Mouse (Mus musculus) WW6 (cell line): Measurements from ENCODE around the gene Ufm1.

Source experiments
- DNase-seq: peaks from one replicate; pipeline ENCODE4 v3.0.0-alpha.2; 2013; ENCODE audit warnings: low read depth, low spot score

The Ufm1 gene

GRCm38 (mm10) chr3:53863383-53864220 lies at the start of gene Ufm1:
Gene Ufm1, minus strand, starts transcription at chr3:53863830.
- DNase-seq, result peak; percentile 80

- no peak for DNase-seq
Observed at GRCm38 (mm10) chr3:53890619-53891540, 27.2 kb upstream of the Ufm1 start.

GRCm38 (mm10) chr3:53871596-53871995 lies 8.0 kb upstream of the Ufm1 start:
- DNase-seq, result no peak

GRCm38 (mm10) chr3:53870482-53870881 lies 6.9 kb upstream of the Ufm1 start:
- DNase-seq, result no peak

GRCm38 (mm10) chr3:53869263-53869662 lies 5.6 kb upstream of the Ufm1 start:
- DNase-seq, result no peak

GRCm38 (mm10) chr3:53868212-53868611 lies 4.6 kb upstream of the Ufm1 start:
- DNase-seq, result no peak

- DNase-seq, result no peak
Observed at GRCm38 (mm10) chr3:53854831-53855230, 8.8 kb downstream of the Ufm1 start.

- no peak for DNase-seq
Observed at GRCm38 (mm10) chr3:53854261-53854660, 9.4 kb downstream of the Ufm1 start.

- no peak for DNase-seq
Observed at GRCm38 (mm10) chr3:53848262-53848661, 15.4 kb downstream of the Ufm1 start.

GRCm38 (mm10) chr3:53847726-53848125 lies 15.9 kb downstream of the Ufm1 start:
- DNase-seq, result no peak

GRCm38 (mm10) chr3:53846206-53846928 lies 17.3 kb downstream of the Ufm1 start:
- DNase-seq, result no peak

- no peak for DNase-seq
Observed at GRCm38 (mm10) chr3:53844786-53845185, 18.8 kb downstream of the Ufm1 start, which contains the start of gene Gm10985. Gene Gm10985, plus strand, starts transcription at chr3:53845086.

GRCm38 (mm10) chr3:53834238-53834637 lies 29.4 kb downstream of the Ufm1 start:
- no peak for DNase-seq

- DNase-seq, result no peak
Observed at GRCm38 (mm10) chr3:53813421-53813977, 50.1 kb downstream of the Ufm1 start.
